Mouse (Mus musculus): ENCODE results near the gene Tbx3.

DNA sequence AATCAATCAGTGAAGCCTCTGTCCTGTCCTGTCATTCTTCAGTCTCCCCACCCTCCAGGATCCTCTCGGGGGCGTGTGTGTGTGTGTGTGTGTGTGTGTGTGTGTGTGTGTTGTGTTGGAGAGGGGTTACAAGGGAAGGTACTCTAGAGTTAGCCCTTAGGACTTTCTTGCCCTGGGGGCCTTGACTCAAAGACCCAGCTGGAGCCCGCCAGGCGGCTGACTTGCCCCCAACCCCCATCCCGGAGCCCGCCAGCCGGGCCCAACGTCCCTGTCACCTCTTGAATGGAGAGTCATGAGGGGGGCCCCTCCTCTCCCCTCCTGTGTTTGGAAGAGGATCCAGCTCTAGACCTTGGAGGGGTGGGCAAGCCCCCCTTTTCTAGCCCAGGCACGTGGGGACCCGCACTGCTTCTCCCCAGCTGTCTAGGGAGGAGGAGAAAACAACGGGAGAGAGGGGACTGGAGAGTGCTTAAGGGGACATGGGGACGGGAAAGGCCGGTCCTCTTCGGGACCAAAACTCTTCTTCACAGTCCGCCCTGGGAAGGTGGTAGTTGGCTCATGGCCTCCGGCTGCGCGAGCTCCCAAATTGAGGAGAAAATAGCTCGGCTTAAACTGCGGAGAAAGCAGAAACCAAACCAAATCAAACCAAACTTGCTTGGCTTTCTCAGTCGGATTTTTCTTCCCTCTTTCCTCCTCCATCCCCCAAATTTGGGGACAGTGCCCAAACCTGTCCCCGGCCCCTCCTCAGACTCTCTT, 15.2 kb downstream of the Tbx3 start:
- TF ChIP-seq CTCF (IDR thresholded peaks at IDR 0.05; ENCODE audit: low read depth): no peak
- no peak for TF ChIP-seq EP300 (IDR thresholded peaks at IDR 0.05; ENCODE audit: low read depth)

Data from liver, embryonic 14.5 days (tissue).